Mouse (Mus musculus) heart, postnatal 0 days (tissue): ENCODE results near the gene Zfp764. TPM values are rescaled to one million over a fixed set of nuclear protein-coding genes. Genes with fewer than 3 reads are reported as not detected.
"Not testable (repeated sequence)": the region's sequence is repeated elsewhere in the genome, so short reads cannot be mapped to it uniquely, and the experiment has no call there.

Source experiments
- ATAC-seq: fragments of 200-750 bp; cut with Nextera tagmentation; 2 replicates; pipeline ENCODE4 v1.8.0; 2017; ENCODE audit warnings: low read depth, moderate number of reproducible peaks, moderate library complexity; ENCODE audit not compliant: insufficient read depth
- DNase-seq: peaks from one replicate; pipeline ENCODE4 v3.0.0-alpha.2; 2016; ENCODE audit warnings: low spot score
- H3K27ac ChIP-seq: fragments of 300-500 bp; sonication (generic); 2 replicates; pipeline ENCODE4 v1.5.1; 2014; ENCODE audit warnings: low read depth, mild to moderate bottlenecking
- H3K27me3 ChIP-seq: fragments of 300-500 bp; sonication (generic); 2 replicates; pipeline ENCODE4 v1.6.1; 2014; ENCODE audit warnings: low read length, mixed read lengths; ENCODE audit not compliant: control insufficient read depth, insufficient read depth
- H3K36me3 ChIP-seq: fragments of 300-500 bp; sonication (generic); replicated peaks from 2 replicates; pipeline ENCODE4 v1.6.1; 2014; ENCODE audit warnings: low read length, mixed read lengths; ENCODE audit not compliant: control insufficient read depth, insufficient read depth
- H3K4me1 ChIP-seq: fragments of 300-500 bp; sonication (generic); 2 replicates; pipeline ENCODE4 v1.6.1; 2014; ENCODE audit warnings: antibody characterized with exemption; ENCODE audit not compliant: control insufficient read depth, insufficient read depth
- H3K4me2 ChIP-seq: fragments of 300-500 bp; sonication (generic); 2 replicates; pipeline ENCODE4 v1.6.1; 2014; ENCODE audit warnings: low read depth, mild to moderate bottlenecking, low read length, moderate library complexity
- H3K4me3 ChIP-seq: fragments of 300-500 bp; sonication (generic); 2 replicates; pipeline ENCODE4 v1.5.1; 2014; ENCODE audit warnings: low read depth, low read length
- H3K9ac ChIP-seq: fragments of 300-500 bp; sonication (generic); replicated peaks from 2 replicates; pipeline ENCODE4 v1.6.1; 2014; ENCODE audit warnings: low read depth, low read length, mixed read lengths
- H3K9me3 ChIP-seq: fragments of 300-500 bp; sonication (generic); replicated peaks from 2 replicates; pipeline ENCODE4 v1.6.1; 2016; ENCODE audit warnings: low read length; ENCODE audit not compliant: control insufficient read depth
- CTCF ChIP-seq: IDR thresholded peaks from 2 replicates; pipeline ENCODE4 v1.5.1; 2016; ENCODE audit warnings: antibody characterized with exemption, control low read depth, low read depth
- EP300 ChIP-seq: IDR thresholded peaks from 2 replicates; pipeline ENCODE4 v1.6.1; 2016; ENCODE audit warnings: antibody characterized with exemption, low read depth
- WGBS: fragments of 180-500 bp; shearing (Covaris S2); extraction: QIAGEN DNeasy Blood & Tissue Kit; methylation state at CpG from one replicate; pipeline ENCODE4 v1.1.7; 2014; 5-methylcytosine and 5-hydroxymethylcytosine counted together
- polyA plus RNA-seq: library from polyadenylated mRNA; unstranded; fragments of >200 nt; fragmentation: Nextera tagmentation; extraction: Ambion mirVana; gene quantifications from 2 replicates; pipeline ENCODE4 v1.2.1, GENCODE M21; 2015
- total RNA-seq: library from RNA; depleted of rRNA; stranded (reverse); fragments of >200 nt; gene quantifications from 2 replicates; pipeline ENCODE4 v1.2.3, GENCODE M21; 2014; ENCODE audit warnings: low replicate concordance

Gene Zfp764
- total and polyA plus RNA-seq, 2 experiments from 2014 or later = 3.2 to 11.3 TPM

DNA sequence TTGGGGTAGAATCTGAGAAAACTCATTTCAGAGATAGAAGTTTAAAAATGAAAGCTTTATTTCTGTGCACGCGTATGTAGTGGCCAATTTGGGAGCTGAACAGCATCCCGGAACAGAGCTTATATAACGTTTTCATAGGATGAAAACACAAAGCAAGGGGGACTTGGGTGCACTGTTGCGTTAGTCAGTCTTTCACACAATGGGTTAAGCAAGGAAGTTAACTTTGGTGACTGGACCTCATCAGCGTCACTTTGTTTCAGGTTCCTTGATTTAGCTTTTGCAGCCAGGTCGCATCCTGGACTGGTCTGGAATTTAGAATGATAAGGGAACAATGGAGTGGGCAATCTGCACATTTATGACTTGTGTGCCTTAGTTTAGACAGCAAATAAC, 12.7 kb downstream of the Zfp764 start:
- no peak for TF ChIP-seq EP300
- no peak for TF ChIP-seq CTCF
- peak overlapping the region; percentile 51 for H3K9ac ChIP-seq
- H3K4me2 ChIP-seq = peak overlapping the region; percentile 63
- peaks cover 14% of the 10 kb centered on the region for H3K4me1 ChIP-seq
- peaks cover 7% of the 10 kb centered on the region for H3K36me3 ChIP-seq
- peak; percentile 14 for DNase-seq
- H3K27me3 ChIP-seq = no peaks in the 10 kb centered on the region
- H3K4me3 ChIP-seq = peak overlapping the region; percentile 60
- peak overlapping the region; percentile 70 for H3K27ac ChIP-seq
- ATAC-seq = 0 out of 2 replicates have a peak, but pooled peaks have one; percentile 3
- H3K9me3 ChIP-seq = no peaks in the 10 kb centered on the region
- WGBS = 10% methylated on average over 7 of the region's 7 CpGs

DNA sequence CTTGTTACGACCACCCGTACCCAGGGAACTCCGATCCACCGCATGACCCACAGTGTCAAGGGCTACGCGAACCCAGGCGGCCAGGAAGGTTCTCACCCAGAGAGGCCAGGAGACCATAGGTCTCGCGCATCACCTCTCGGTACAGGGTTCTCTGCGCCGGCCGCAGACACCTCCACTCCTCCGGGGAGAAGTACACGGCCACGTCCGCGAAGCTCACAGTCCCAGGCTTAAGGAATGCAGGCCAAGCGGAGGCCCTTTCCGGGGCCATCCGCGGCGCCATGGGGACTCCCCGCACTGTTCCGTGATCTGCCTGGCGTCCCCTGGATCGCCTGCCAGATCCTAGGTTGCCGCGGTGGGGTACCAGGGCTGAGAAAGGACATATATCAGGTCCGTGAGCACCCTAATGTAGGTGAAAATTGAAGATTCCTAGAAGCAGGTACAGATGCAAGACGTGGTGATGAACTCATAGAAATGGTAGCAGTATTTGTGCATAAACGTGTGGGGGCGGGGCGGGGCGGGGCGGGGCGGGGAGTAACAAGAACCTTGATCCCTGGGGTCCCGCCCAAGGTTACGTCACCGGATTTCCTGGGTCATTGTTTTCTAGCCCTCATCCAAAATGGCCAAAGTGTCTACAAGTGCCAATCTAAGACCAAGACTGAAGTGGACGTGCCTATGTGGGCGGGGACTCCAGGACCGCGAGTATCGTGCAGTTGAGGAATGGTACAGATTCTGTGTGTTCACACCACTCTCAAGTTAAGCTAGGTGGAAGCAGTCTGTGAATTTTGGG, 13.3 kb downstream of the Zfp764 start, which contains the start of gene E430018J23Rik:
Gene E430018J23Rik (minus strand): TSS at position 473 of the 787 bp plus-strand sequence.
- no peak for TF ChIP-seq CTCF
- Histone ChIP-seq H3K4me3 (peak within 1 kb of the TSS; percentile 60), H3K36me3 (peaks cover 7% of the 10 kb centered on the region), H3K4me2 (peak within 1 kb of the TSS; percentile 63), H3K9ac (peak within 1 kb of the TSS; percentile 66), H3K27ac (peak within 1 kb of the TSS; percentile 84), H3K4me1 (peaks cover 14% of the 10 kb centered on the region), H3K27me3 (no peaks in the 10 kb centered on the region), H3K9me3 (no peaks in the 10 kb centered on the region)
- DNase-seq (peak; percentile 97), ATAC-seq (peak; percentile 96)
- under 1% methylated on average over 45 of the region's 45 CpGs for WGBS

DNA sequence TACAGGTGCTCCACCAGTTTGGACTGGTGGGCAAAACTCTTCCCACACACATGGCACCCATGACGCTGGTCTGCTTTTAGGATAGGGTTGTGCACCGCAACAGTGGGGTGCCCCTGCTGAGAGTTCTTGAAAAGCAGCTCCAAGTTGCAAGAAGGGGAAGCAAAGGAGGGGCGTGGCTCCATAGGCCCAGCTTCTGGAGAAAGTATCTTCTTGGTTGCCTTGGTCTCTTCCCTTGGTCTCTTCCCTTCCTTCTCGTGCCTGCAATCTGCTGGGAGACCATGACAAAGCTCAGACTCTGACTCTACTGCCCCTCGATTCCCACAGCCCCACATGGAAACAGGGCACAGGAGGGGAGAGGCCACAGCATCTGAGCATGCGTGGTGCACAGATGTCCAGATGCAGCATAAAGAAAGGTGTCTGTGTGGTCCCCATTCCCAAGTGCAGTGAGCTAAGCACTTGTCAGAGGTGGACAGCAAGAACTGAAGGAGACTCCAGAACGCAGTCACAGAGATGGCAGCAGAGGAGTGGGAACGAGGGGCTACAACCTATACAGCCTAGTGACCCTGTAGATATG, 14.3 kb downstream of the Zfp764 start:
- peak overlapping the region; percentile 60 for H3K4me3 ChIP-seq
- no peaks in the 10 kb centered on the region for H3K9me3 ChIP-seq
- H3K27me3 ChIP-seq = no peaks in the 10 kb centered on the region
- H3K9ac ChIP-seq = no peak overlapping the region
- WGBS = 80% methylated on average over 8 of the region's 8 CpGs
- TF ChIP-seq CTCF (no peak), EP300 (no peak)
- H3K27ac ChIP-seq = 0 out of 2 replicates have a peak overlapping the region, but pooled peaks have one; percentile 84
- ATAC-seq (no peak), DNase-seq (no peak)
- peak overlapping the region; percentile 63 for H3K4me2 ChIP-seq
- peaks cover 14% of the 10 kb centered on the region for H3K4me1 ChIP-seq
- peaks cover 7% of the 10 kb centered on the region for H3K36me3 ChIP-seq

DNA sequence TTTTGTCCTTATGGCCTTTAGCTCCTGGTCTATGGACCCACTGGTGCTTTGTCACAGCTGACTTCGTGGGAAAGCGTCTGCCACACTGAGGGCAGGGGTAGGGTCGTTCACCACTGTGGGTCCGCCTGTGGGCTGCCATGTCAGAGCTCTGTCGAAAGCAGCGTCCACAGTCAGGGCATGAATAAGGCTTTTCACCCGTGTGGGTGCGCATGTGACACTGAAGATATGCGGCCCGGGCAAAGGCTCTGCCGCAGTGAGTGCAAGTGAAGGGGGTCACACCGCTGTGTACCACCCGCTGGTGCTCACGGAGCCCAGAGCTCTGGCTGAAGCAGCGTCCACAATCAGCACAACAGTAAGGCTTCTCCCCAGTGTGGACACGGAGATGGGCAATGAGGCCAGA, 15.1 kb downstream of the Zfp764 start:
- WGBS = 97% methylated on average over 16 of the region's 16 CpGs
- Histone ChIP-seq H3K4me2 (no peak overlapping the region), H3K4me3 (no peak overlapping the region), H3K27ac (no peak overlapping the region), H3K9ac (no peak overlapping the region), H3K36me3 (peaks cover 7% of the 10 kb centered on the region), H3K4me1 (peaks cover 14% of the 10 kb centered on the region), H3K27me3 (no peaks in the 10 kb centered on the region), H3K9me3 (no peaks in the 10 kb centered on the region)
- no peak for ATAC-seq
- DNase-seq = no peak
- no peak for TF ChIP-seq EP300
- TF ChIP-seq CTCF = no peak

DNA sequence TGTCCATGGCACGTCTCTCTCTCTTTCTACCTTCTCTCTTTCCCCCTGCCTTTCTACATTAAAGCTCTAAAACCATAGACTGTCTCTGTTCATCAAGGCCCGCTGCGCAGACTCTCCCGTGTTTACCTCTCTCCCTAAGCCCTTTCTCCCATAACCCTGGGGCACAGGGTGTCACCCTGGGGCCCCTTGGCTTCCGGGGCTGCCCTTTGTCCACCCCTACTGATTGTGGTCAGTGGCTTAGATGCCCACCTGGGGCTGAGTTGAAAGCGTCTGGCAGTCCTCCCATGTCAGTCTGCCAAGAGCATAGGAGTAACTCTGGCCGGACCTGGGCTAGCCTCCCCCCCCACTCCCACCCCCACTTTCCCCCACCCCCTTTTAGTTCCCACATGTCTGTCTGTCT, 16.3 kb downstream of the Zfp764 start:
- no peaks in the 10 kb centered on the region for H3K9me3 ChIP-seq
- WGBS = 75% methylated on average over 7 of the region's 7 CpGs
- TF ChIP-seq CTCF (no peak), EP300 (no peak)

DNA sequence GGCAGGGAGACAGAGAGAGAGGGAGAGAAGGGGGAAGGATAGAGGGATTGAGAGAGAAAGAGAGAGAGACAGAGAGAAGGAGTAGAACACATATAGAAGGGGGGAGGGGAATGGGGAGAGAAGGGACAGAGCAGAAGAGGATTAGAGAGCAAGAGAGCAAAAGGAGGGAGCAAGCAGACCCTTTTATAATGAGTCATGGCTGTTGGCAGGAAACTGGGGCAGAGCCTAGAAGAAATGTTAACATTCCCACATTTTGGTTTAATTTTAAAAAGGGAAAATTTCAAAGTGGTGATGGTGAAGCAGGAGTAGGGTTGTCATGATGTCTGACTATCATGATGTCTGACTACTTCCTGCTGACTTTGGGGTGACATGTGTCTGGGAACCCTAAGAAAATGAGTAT, 18.4 kb downstream of the Zfp764 start:
- H3K36me3 ChIP-seq = not testable (repeated sequence)

More for the DNA sequence above, 16.3 kb downstream of the Zfp764 start:
- H3K4me2 ChIP-seq = no peak overlapping the region
- ATAC-seq (no peak), DNase-seq (no peak)
- H3K27me3 ChIP-seq = no peaks in the 10 kb centered on the region
- H3K27ac ChIP-seq = no peak overlapping the region
- H3K4me3 ChIP-seq = no peak overlapping the region
- peaks cover 7% of the 10 kb centered on the region for H3K36me3 ChIP-seq
- peaks cover 14% of the 10 kb centered on the region for H3K4me1 ChIP-seq
- H3K9ac ChIP-seq = no peak overlapping the region

More for the DNA sequence above, 18.4 kb downstream of the Zfp764 start:
- DNase-seq, H3K9ac ChIP-seq, H3K4me3 ChIP-seq, H3K4me1 ChIP-seq, ATAC-seq, H3K9me3 ChIP-seq, H3K27ac ChIP-seq, H3K4me2 ChIP-seq, H3K27me3 ChIP-seq: not testable (repeated sequence)
